Mouse (Mus musculus) midbrain, postnatal 0 days (tissue): ENCODE measurements around the gene Sec14l1. TPM values are rescaled to one million over a fixed set of nuclear protein-coding genes. Genes with fewer than 3 reads are reported as not detected.

ENCODE experiments used
- ATAC-seq: fragments of 200-750 bp; cut with Nextera tagmentation; 2 replicates; pipeline ENCODE4 v1.8.0; 2017; ENCODE audit warnings: moderate number of reproducible peaks, mild to moderate bottlenecking, moderate TSS enrichment, moderate library complexity; ENCODE audit not compliant: low FRiP score
- DNase-seq: peaks from one replicate; pipeline ENCODE4 v3.0.0-alpha.2; 2015; ENCODE audit warnings: low spot score
- H3K27ac ChIP-seq: fragments of 300-500 bp; sonication (generic); 2 replicates; pipeline ENCODE4 v1.5.1; 2014; ENCODE audit warnings: low read depth, mild to moderate bottlenecking, low read length, mixed read lengths
- H3K27me3 ChIP-seq: fragments of 300-500 bp; sonication (generic); 2 replicates; pipeline ENCODE4 v1.6.1; 2014; ENCODE audit warnings: low read length, control low read depth, mixed read lengths; ENCODE audit not compliant: insufficient read depth
- H3K36me3 ChIP-seq: fragments of 300-500 bp; sonication (generic); 2 replicates; pipeline ENCODE4 v1.6.1; 2014; ENCODE audit warnings: low read length, control low read depth, mixed read lengths; ENCODE audit not compliant: insufficient read depth
- H3K4me1 ChIP-seq: fragments of 300-500 bp; sonication (generic); 2 replicates; pipeline ENCODE4 v1.6.1; 2014; ENCODE audit warnings: mild to moderate bottlenecking, control low read depth, antibody characterized with exemption, low read length, mixed read lengths; ENCODE audit not compliant: insufficient read depth
- H3K4me2 ChIP-seq: fragments of 300-500 bp; sonication (generic); 2 replicates; pipeline ENCODE4 v1.6.1; 2014; ENCODE audit warnings: low read depth, mild to moderate bottlenecking, low read length, mixed read lengths; ENCODE audit not compliant: poor library complexity, severe bottlenecking
- H3K4me3 ChIP-seq: fragments of 300-500 bp; sonication (generic); 2 replicates; pipeline ENCODE4 v1.5.1; 2014; ENCODE audit warnings: low read depth, mild to moderate bottlenecking, low read length, moderate library complexity
- H3K9ac ChIP-seq: fragments of 300-500 bp; sonication (generic); replicated peaks from 2 replicates; pipeline ENCODE4 v1.6.1; 2014; ENCODE audit warnings: mild to moderate bottlenecking, low read length, moderate library complexity, mixed read lengths; ENCODE audit not compliant: poor library complexity, severe bottlenecking
- H3K9me3 ChIP-seq: fragments of 300-500 bp; sonication (generic); 2 replicates; pipeline ENCODE4 v1.6.1; 2016; ENCODE audit warnings: low read length, control low read depth
- CTCF ChIP-seq: IDR thresholded peaks from 2 replicates; pipeline ENCODE4 v1.5.1; 2016; ENCODE audit warnings: antibody characterized with exemption, mild to moderate bottlenecking
- WGBS: fragments of 180-500 bp; shearing (Covaris S2); extraction: QIAGEN DNeasy Blood & Tissue Kit; methylation state at CpG from one replicate; pipeline ENCODE4 v1.1.7; 2014; 5-methylcytosine and 5-hydroxymethylcytosine counted together
- polyA plus RNA-seq: library from polyadenylated mRNA; unstranded; fragments of >200 nt; fragmentation: Nextera tagmentation; extraction: Ambion mirVana; gene quantifications from 2 replicates; pipeline ENCODE4 v1.2.1, GENCODE M21; 2015
- total RNA-seq: library from RNA; depleted of rRNA; stranded (reverse); fragments of >200 nt; gene quantifications from 2 replicates; pipeline ENCODE4 v1.2.3, GENCODE M21; 2014

The Sec14l1 gene
- total and polyA plus RNA-seq, 2 experiments from 2014 or later: 49.2 to 71.1 TPM

GRCm38 (mm10) chr11:117199282-117200175 is 84.6 kb downstream of the Sec14l1 start, which contains the start of gene Sept9:
Gene Sept9, plus strand, starts transcription at chr11:117199661.
- H3K9ac ChIP-seq: no peak within 1 kb of the TSS
- peak within 1 kb of the TSS; percentile 35 for H3K4me3 ChIP-seq
- H3K36me3 ChIP-seq: no peaks in the 10 kb centered on the region
- peak within 1 kb of the TSS; percentile 54 for H3K4me2 ChIP-seq
- DNase-seq (no peak), ATAC-seq (no peak)
- H3K4me1 ChIP-seq: peaks cover 6% of the 10 kb centered on the region
- TF ChIP-seq CTCF: no peak
- peaks cover 26% of the 10 kb centered on the region for H3K27me3 ChIP-seq
- no peaks in the 10 kb centered on the region for H3K9me3 ChIP-seq
- H3K27ac ChIP-seq: no peak within 1 kb of the TSS
- 2% methylated on average over 61 of the region's 70 CpGs for WGBS

GRCm38 (mm10) chr11:117201846-117202245 is 86.9 kb downstream of the Sec14l1 start:
- Histone ChIP-seq H3K9me3 (no peaks in the 10 kb centered on the region), H3K36me3 (no peaks in the 10 kb centered on the region), H3K4me2 (no peak overlapping the region), H3K4me1 (peaks cover 6% of the 10 kb centered on the region), H3K4me3 (no peak overlapping the region), H3K9ac (no peak overlapping the region), H3K27me3 (peaks cover 26% of the 10 kb centered on the region), H3K27ac (no peak overlapping the region)
- ATAC-seq (no peak), DNase-seq (no peak)
- no peak for TF ChIP-seq CTCF
- 87% methylated on average over 12 of the region's 12 CpGs for WGBS

GRCm38 (mm10) chr11:117204606-117205005 is 89.6 kb downstream of the Sec14l1 start:
- peaks cover 15% of the 10 kb centered on the region for H3K27me3 ChIP-seq
- no peak overlapping the region for H3K27ac ChIP-seq
- WGBS: 91% methylated on average over 8 of the region's 8 CpGs
- ATAC-seq (no peak), DNase-seq (no peak)
- H3K9ac ChIP-seq: no peak overlapping the region
- TF ChIP-seq CTCF: no peak
- H3K36me3 ChIP-seq: no peaks in the 10 kb centered on the region
- H3K4me1 ChIP-seq: peaks cover 2% of the 10 kb centered on the region
- no peak overlapping the region for H3K4me3 ChIP-seq
- no peak overlapping the region for H3K4me2 ChIP-seq
- H3K9me3 ChIP-seq: no peaks in the 10 kb centered on the region

GRCm38 (mm10) chr11:117205042-117205441 is 90.1 kb downstream of the Sec14l1 start:
- 74% methylated on average over 6 of the region's 6 CpGs for WGBS
- Histone ChIP-seq H3K9me3 (no peaks in the 10 kb centered on the region), H3K4me2 (no peak overlapping the region), H3K4me3 (no peak overlapping the region), H3K9ac (no peak overlapping the region), H3K27me3 (peaks cover 11% of the 10 kb centered on the region; the same call in 1 of the 2 replicates), H3K4me1 (no peaks in the 10 kb centered on the region), H3K27ac (no peak overlapping the region), H3K36me3 (no peaks in the 10 kb centered on the region)
- no peak for TF ChIP-seq CTCF
- DNase-seq: no peak
- no peak for ATAC-seq

- Histone ChIP-seq H3K9me3 (no peaks in the 10 kb centered on the region), H3K4me2 (no peak overlapping the region)
- ATAC-seq: no peak
These were observed 90.5 kb downstream of the Sec14l1 start for GRCm38 (mm10) chr11:117205447-117205846.

GRCm38 (mm10) chr11:117207436-117207835 is 92.5 kb downstream of the Sec14l1 start:
- Histone ChIP-seq H3K4me1 (no peaks in the 10 kb centered on the region), H3K27me3 (no peaks in the 10 kb centered on the region; the same call in 1 of the 2 replicates), H3K4me3 (no peak overlapping the region), H3K9me3 (no peaks in the 10 kb centered on the region), H3K36me3 (no peaks in the 10 kb centered on the region), H3K27ac (no peak overlapping the region), H3K9ac (no peak overlapping the region), H3K4me2 (no peak overlapping the region)
- WGBS: 61% methylated on average over 5 of the region's 5 CpGs
- DNase-seq: no peak
- no peak for ATAC-seq
- TF ChIP-seq CTCF: no peak

More at GRCm38 (mm10) chr11:117205447-117205846, 90.5 kb downstream of the Sec14l1 start:
- Histone ChIP-seq H3K4me3 (no peak overlapping the region), H3K27ac (no peak overlapping the region), H3K27me3 (peaks cover 7% of the 10 kb centered on the region; the same call in 1 of the 2 replicates), H3K36me3 (no peaks in the 10 kb centered on the region), H3K9ac (no peak overlapping the region), H3K4me1 (no peaks in the 10 kb centered on the region)
- WGBS: 82% methylated on average over 9 of the region's 9 CpGs
- no peak for DNase-seq
- no peak for TF ChIP-seq CTCF
